Mouse (Mus musculus): Measurements from ENCODE around the gene Wfikkn2. TPM values are rescaled to one million over a fixed set of nuclear protein-coding genes. Genes with fewer than 3 reads are reported as not detected.

Gene Wfikkn2
- polyA plus RNA-seq, 1 experiment from 2014 or later: 2.9 TPM

- Histone ChIP-seq H3K9ac (ENCODE audit: low read length) (no peak overlapping the region), H3K9me3 (ENCODE audit: control insufficient read depth, low read length) (no peaks in the 10 kb centered on the region), H3K27me3 (ENCODE audit: control insufficient read depth, insufficient read depth, low read length) (no peaks in the 10 kb centered on the region; the same call in 1 of the 2 replicates), H3K36me3 (ENCODE audit: control insufficient read depth, insufficient read depth, low read length) (no peaks in the 10 kb centered on the region), H3K27ac (ENCODE audit: low read depth, low read length) (peak overlapping the region; percentile 37), H3K4me3 (ENCODE audit: low read depth, low read length) (no peak overlapping the region), H3K4me1 (replicated peaks; ENCODE audit: control insufficient read depth, insufficient read depth, low read length) (peaks cover 13% of the 10 kb centered on the region; the same call in 1 of the 2 replicates), H3K4me2 (ENCODE audit: low read depth, low read length, severe bottlenecking) (no peak overlapping the region)
- 77% methylated on average over 8 of the region's 8 CpGs for whole genome bisulfite sequencing
- DNase-seq (ENCODE audit: low spot score) (no peak), ATAC-seq (replicated peaks; ENCODE audit: low FRiP score) (no peak)
Observed at GRCm38 (mm10) chr11:94246789-94247061, 920 bp upstream of the Wfikkn2 start.

GRCm38 (mm10) chr11:94244385-94244784 lies 1.4 kb downstream of the Wfikkn2 start:
- Histone ChIP-seq H3K9ac (ENCODE audit: low read length) (no peak overlapping the region), H3K27ac (ENCODE audit: low read depth, low read length) (no peak overlapping the region), H3K36me3 (ENCODE audit: control insufficient read depth, insufficient read depth, low read length) (no peaks in the 10 kb centered on the region), H3K4me3 (ENCODE audit: low read depth, low read length) (no peak overlapping the region), H3K4me2 (ENCODE audit: low read depth, low read length, severe bottlenecking) (no peak overlapping the region), H3K9me3 (ENCODE audit: control insufficient read depth, low read length) (no peaks in the 10 kb centered on the region), H3K4me1 (replicated peaks; ENCODE audit: control insufficient read depth, insufficient read depth, low read length) (peaks cover 13% of the 10 kb centered on the region; the same call in 1 of the 2 replicates), H3K27me3 (ENCODE audit: control insufficient read depth, insufficient read depth, low read length) (no peaks in the 10 kb centered on the region; the same call in 1 of the 2 replicates)
- DNase-seq (ENCODE audit: low spot score): no peak
- no peak for ATAC-seq (replicated peaks; ENCODE audit: low FRiP score)
- WGBS: 64% methylated on average over 9 of the region's 9 CpGs

- peak overlapping the region; percentile 49; the same call in 1 of the 2 replicates for H3K4me2 ChIP-seq (ENCODE audit: low read depth, low read length, severe bottlenecking)
- 41% methylated on average over 15 of the region's 15 CpGs for WGBS
- peak overlapping the region; percentile 6 for H3K9ac ChIP-seq (ENCODE audit: low read length)
- no peaks in the 10 kb centered on the region for H3K36me3 ChIP-seq (ENCODE audit: control insufficient read depth, insufficient read depth, low read length)
- H3K4me1 ChIP-seq (replicated peaks; ENCODE audit: control insufficient read depth, insufficient read depth, low read length): peaks cover 13% of the 10 kb centered on the region; the same call in 1 of the 2 replicates
- H3K9me3 ChIP-seq (ENCODE audit: control insufficient read depth, low read length): no peaks in the 10 kb centered on the region
- ATAC-seq (replicated peaks; ENCODE audit: low FRiP score) (no peak), DNase-seq (ENCODE audit: low spot score) (no peak)
- H3K27ac ChIP-seq (ENCODE audit: low read depth, low read length): no peak overlapping the region
- H3K27me3 ChIP-seq (ENCODE audit: control insufficient read depth, insufficient read depth, low read length): no peaks in the 10 kb centered on the region; the same call in 1 of the 2 replicates
- H3K4me3 ChIP-seq (ENCODE audit: low read depth, low read length): no peak overlapping the region
Observed at GRCm38 (mm10) chr11:94243422-94244180, 2.2 kb downstream of the Wfikkn2 start.

GRCm38 (mm10) chr11:94242760-94243421 lies 2.9 kb downstream of the Wfikkn2 start:
- Histone ChIP-seq H3K4me2 (ENCODE audit: low read depth, low read length, severe bottlenecking) (peak overlapping the region; percentile 49), H3K9ac (ENCODE audit: low read length) (peak overlapping the region; percentile 6), H3K4me3 (ENCODE audit: low read depth, low read length) (peak overlapping the region; percentile 1; the same call in 1 of the 2 replicates), H3K27me3 (ENCODE audit: control insufficient read depth, insufficient read depth, low read length) (no peaks in the 10 kb centered on the region; the same call in 1 of the 2 replicates), H3K9me3 (ENCODE audit: control insufficient read depth, low read length) (no peaks in the 10 kb centered on the region), H3K36me3 (ENCODE audit: control insufficient read depth, insufficient read depth, low read length) (no peaks in the 10 kb centered on the region), H3K4me1 (replicated peaks; ENCODE audit: control insufficient read depth, insufficient read depth, low read length) (peaks cover 13% of the 10 kb centered on the region; the same call in 1 of the 2 replicates), H3K27ac (ENCODE audit: low read depth, low read length) (0 out of 2 replicates have a peak overlapping the region, but pooled peaks have one; percentile 20)
- ATAC-seq (replicated peaks; ENCODE audit: low FRiP score) (peak; percentile 38), DNase-seq (ENCODE audit: low spot score) (peak; percentile 70)
- WGBS: 3% methylated on average over 29 of the region's 29 CpGs

- ATAC-seq (replicated peaks; ENCODE audit: low FRiP score) (0 out of 2 replicates have a peak, but pooled peaks have one; percentile 25), DNase-seq (ENCODE audit: low spot score) (no peak)
- no peak overlapping the region for H3K4me2 ChIP-seq (ENCODE audit: low read depth, low read length, severe bottlenecking)
- peaks cover 11% of the 10 kb centered on the region; the same call in 1 of the 2 replicates for H3K4me1 ChIP-seq (replicated peaks; ENCODE audit: control insufficient read depth, insufficient read depth, low read length)
- no peaks in the 10 kb centered on the region for H3K36me3 ChIP-seq (ENCODE audit: control insufficient read depth, insufficient read depth, low read length)
- H3K27me3 ChIP-seq (ENCODE audit: control insufficient read depth, insufficient read depth, low read length): no peaks in the 10 kb centered on the region; the same call in 1 of the 2 replicates
- H3K4me3 ChIP-seq (ENCODE audit: low read depth, low read length): no peak overlapping the region
- H3K27ac ChIP-seq (ENCODE audit: low read depth, low read length): no peak overlapping the region
- H3K9me3 ChIP-seq (ENCODE audit: control insufficient read depth, low read length): no peaks in the 10 kb centered on the region
- no peak overlapping the region for H3K9ac ChIP-seq (ENCODE audit: low read length)
- 30% methylated on average over 9 of the region's 9 CpGs for whole genome bisulfite sequencing
Observed at GRCm38 (mm10) chr11:94239706-94240105, 6.1 kb downstream of the Wfikkn2 start.

GRCm38 (mm10) chr11:94238786-94239185 lies 7.0 kb downstream of the Wfikkn2 start:
- 91% methylated on average over 8 of the region's 8 CpGs for WGBS
- H3K9ac ChIP-seq (ENCODE audit: low read length): no peak overlapping the region

GRCm38 (mm10) chr11:94236074-94236473 lies 9.7 kb downstream of the Wfikkn2 start:
- WGBS: 20% methylated on average over 3 of the region's 3 CpGs
- Histone ChIP-seq H3K9me3 (ENCODE audit: control insufficient read depth, low read length) (no peaks in the 10 kb centered on the region), H3K27ac (ENCODE audit: low read depth, low read length) (no peak overlapping the region), H3K4me2 (ENCODE audit: low read depth, low read length, severe bottlenecking) (no peak overlapping the region), H3K4me3 (ENCODE audit: low read depth, low read length) (no peak overlapping the region), H3K9ac (ENCODE audit: low read length) (no peak overlapping the region), H3K36me3 (ENCODE audit: control insufficient read depth, insufficient read depth, low read length) (no peaks in the 10 kb centered on the region), H3K27me3 (ENCODE audit: control insufficient read depth, insufficient read depth, low read length) (no peaks in the 10 kb centered on the region), H3K4me1 (replicated peaks; ENCODE audit: control insufficient read depth, insufficient read depth, low read length) (no peaks in the 10 kb centered on the region; the same call in 1 of the 2 replicates)
- peak; percentile 82 for ATAC-seq (replicated peaks; ENCODE audit: low FRiP score)
- peak; percentile 77 for DNase-seq (ENCODE audit: low spot score)

More at GRCm38 (mm10) chr11:94238786-94239185, 7.0 kb downstream of the Wfikkn2 start:
- ATAC-seq (replicated peaks; ENCODE audit: low FRiP score) (no peak), DNase-seq (ENCODE audit: low spot score) (no peak)
- no peak overlapping the region for H3K27ac ChIP-seq (ENCODE audit: low read depth, low read length)
- H3K36me3 ChIP-seq (ENCODE audit: control insufficient read depth, insufficient read depth, low read length): no peaks in the 10 kb centered on the region
- H3K9me3 ChIP-seq (ENCODE audit: control insufficient read depth, low read length): no peaks in the 10 kb centered on the region
- no peaks in the 10 kb centered on the region; the same call in 1 of the 2 replicates for H3K27me3 ChIP-seq (ENCODE audit: control insufficient read depth, insufficient read depth, low read length)
- H3K4me2 ChIP-seq (ENCODE audit: low read depth, low read length, severe bottlenecking): no peak overlapping the region
- H3K4me1 ChIP-seq (replicated peaks; ENCODE audit: control insufficient read depth, insufficient read depth, low read length): peaks cover 10% of the 10 kb centered on the region; the same call in 1 of the 2 replicates
- H3K4me3 ChIP-seq (ENCODE audit: low read depth, low read length): no peak overlapping the region

- no peaks in the 10 kb centered on the region for H3K36me3 ChIP-seq (ENCODE audit: control insufficient read depth, insufficient read depth, low read length)
- no peak overlapping the region for H3K27ac ChIP-seq (ENCODE audit: low read depth, low read length)
- ATAC-seq (replicated peaks; ENCODE audit: low FRiP score): no peak
- no peaks in the 10 kb centered on the region for H3K27me3 ChIP-seq (ENCODE audit: control insufficient read depth, insufficient read depth, low read length)
- no peak for DNase-seq (ENCODE audit: low spot score)
- 93% methylated on average over 8 of the region's 8 CpGs for WGBS
- no peak overlapping the region for H3K9ac ChIP-seq (ENCODE audit: low read length)
- no peak overlapping the region for H3K4me3 ChIP-seq (ENCODE audit: low read depth, low read length)
- no peaks in the 10 kb centered on the region for H3K9me3 ChIP-seq (ENCODE audit: control insufficient read depth, low read length)
- no peaks in the 10 kb centered on the region; the same call in 1 of the 2 replicates for H3K4me1 ChIP-seq (replicated peaks; ENCODE audit: control insufficient read depth, insufficient read depth, low read length)
- H3K4me2 ChIP-seq (ENCODE audit: low read depth, low read length, severe bottlenecking): no peak overlapping the region
Observed at GRCm38 (mm10) chr11:94234857-94235256, 10.9 kb downstream of the Wfikkn2 start.

Data from forebrain, embryonic 11.5 days (tissue).